Mouse (Mus musculus): ENCODE measurements around the gene Mak. TPM values are rescaled to one million over a fixed set of nuclear protein-coding genes. Genes with fewer than 3 reads are reported as not detected.

Mak gene
- polyA plus RNA-seq, 1 experiment from 2014 or later, result 1.2 TPM

- no peaks in the 10 kb centered on the region for H3K27me3 ChIP-seq
- no peak overlapping the region for H3K27ac ChIP-seq
- no peak overlapping the region for H3K4me2 ChIP-seq
- H3K9me3 ChIP-seq, result no peaks in the 10 kb centered on the region
- no peak for ATAC-seq (ENCODE audit: low FRiP score)
- H3K9ac ChIP-seq, result no peak overlapping the region
- no peaks in the 10 kb centered on the region for H3K36me3 ChIP-seq
- H3K4me3 ChIP-seq, result no peak overlapping the region
- H3K4me1 ChIP-seq (replicated peaks), result peaks cover 4% of the 10 kb centered on the region; the same call in 1 of the 2 replicates
- WGBS, result 79% methylated on average over 10 of the region's 10 CpGs
Measured at GRCm38 (mm10) chr13:41094160-41094559, 14.7 kb upstream of the Mak start.

GRCm38 (mm10) chr13:41091271-41091670 is 11.8 kb upstream of the Mak start:
- Histone ChIP-seq H3K4me3 (no peak overlapping the region), H3K27me3 (no peaks in the 10 kb centered on the region), H3K9ac (no peak overlapping the region), H3K4me2 (peak overlapping the region; percentile 18; the same call in 1 of the 2 replicates), H3K9me3 (no peaks in the 10 kb centered on the region), H3K4me1 (replicated peaks) (peaks cover 4% of the 10 kb centered on the region; the same call in 1 of the 2 replicates), H3K36me3 (no peaks in the 10 kb centered on the region), H3K27ac (no peak overlapping the region)
- 25% methylated on average over 10 of the region's 10 CpGs for WGBS
- no peak for ATAC-seq (ENCODE audit: low FRiP score)

DNA sequence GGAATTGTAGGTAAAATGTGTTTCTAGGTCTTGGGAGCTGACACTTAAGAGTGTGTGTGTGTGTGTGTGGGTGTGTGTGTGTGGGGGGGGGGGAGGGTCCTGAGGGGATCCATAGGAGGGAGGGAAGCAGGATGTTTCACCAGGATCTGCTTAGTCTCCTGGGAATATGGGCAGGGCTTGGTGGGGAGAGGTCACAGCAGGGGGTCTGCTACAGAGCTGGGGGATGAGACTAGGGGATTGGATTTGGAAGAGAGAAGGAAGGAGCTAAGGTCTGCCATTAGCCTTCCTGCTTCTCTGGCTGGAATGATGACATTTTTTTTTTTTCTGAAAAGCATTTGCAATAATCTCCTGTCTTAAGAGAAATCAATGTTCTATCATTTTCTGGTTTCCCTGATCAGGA is 9.2 kb upstream of the Mak start:
- H3K4me2 ChIP-seq, result no peak overlapping the region
- no peaks in the 10 kb centered on the region for H3K27me3 ChIP-seq
- no peaks in the 10 kb centered on the region for H3K9me3 ChIP-seq
- peaks cover 4% of the 10 kb centered on the region; the same call in 1 of the 2 replicates for H3K4me1 ChIP-seq (replicated peaks)
- no peak overlapping the region for H3K4me3 ChIP-seq
- no peak for ATAC-seq (ENCODE audit: low FRiP score)
- H3K9ac ChIP-seq, result no peak overlapping the region
- no peak overlapping the region for H3K27ac ChIP-seq
- H3K36me3 ChIP-seq, result no peaks in the 10 kb centered on the region

- no peak overlapping the region for H3K4me3 ChIP-seq
- 23% methylated on average over 2 of the region's 2 CpGs for WGBS
- ATAC-seq (ENCODE audit: low FRiP score), result no peak
Measured at GRCm38 (mm10) chr13:41085140-41085539, 5.6 kb upstream of the Mak start.

DNA sequence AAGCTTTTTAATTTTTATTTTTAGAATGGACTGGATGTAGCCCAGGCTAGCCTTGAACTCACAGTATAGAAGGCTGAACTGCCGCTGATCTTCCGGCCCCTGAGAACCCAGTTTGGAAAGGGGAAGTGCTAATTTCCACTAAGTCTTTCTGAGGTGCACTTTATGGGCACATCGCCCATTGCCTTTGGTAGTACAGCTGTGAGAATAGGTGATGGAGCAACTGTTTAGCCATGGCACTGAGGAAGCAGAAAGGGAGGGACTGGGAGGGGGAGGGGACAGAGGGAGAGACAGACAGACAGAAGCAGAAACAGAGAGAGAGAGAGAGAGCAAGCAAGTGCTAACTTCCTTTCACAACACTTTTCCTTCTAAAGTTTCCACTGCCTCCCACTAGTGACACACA is 5.0 kb upstream of the Mak start:
- H3K9ac ChIP-seq, result no peak overlapping the region
- H3K4me3 ChIP-seq, result no peak overlapping the region
- ATAC-seq (ENCODE audit: low FRiP score), result no peak
- 86% methylated on average over 3 of the region's 3 CpGs for WGBS
- H3K9me3 ChIP-seq, result no peaks in the 10 kb centered on the region
- no peak overlapping the region for H3K4me2 ChIP-seq
- H3K27me3 ChIP-seq, result peaks cover 21% of the 10 kb centered on the region
- H3K36me3 ChIP-seq, result no peaks in the 10 kb centered on the region
- H3K27ac ChIP-seq, result no peak overlapping the region
- H3K4me1 ChIP-seq (replicated peaks), result peaks cover under 1% of the 10 kb centered on the region; the same call in 1 of the 2 replicates

More at GRCm38 (mm10) chr13:41085140-41085539, 5.6 kb upstream of the Mak start:
- no peaks in the 10 kb centered on the region for H3K9me3 ChIP-seq
- H3K27me3 ChIP-seq, result peaks cover 18% of the 10 kb centered on the region
- no peaks in the 10 kb centered on the region for H3K36me3 ChIP-seq
- H3K27ac ChIP-seq, result no peak overlapping the region
- H3K9ac ChIP-seq, result no peak overlapping the region
- no peaks in the 10 kb centered on the region for H3K4me1 ChIP-seq (replicated peaks)
- no peak overlapping the region for H3K4me2 ChIP-seq

GRCm38 (mm10) chr13:41080700-41081099 is 1.2 kb upstream of the Mak start:
- H3K4me2 ChIP-seq, result no peak overlapping the region
- H3K27me3 ChIP-seq, result peaks cover 45% of the 10 kb centered on the region
- no peak overlapping the region for H3K9ac ChIP-seq
- H3K4me1 ChIP-seq (replicated peaks), result peaks cover 11% of the 10 kb centered on the region; the same call in 1 of the 2 replicates
- WGBS, result 93% methylated on average over 6 of the region's 6 CpGs
- no peak overlapping the region for H3K4me3 ChIP-seq
- H3K36me3 ChIP-seq, result no peaks in the 10 kb centered on the region
- ATAC-seq (ENCODE audit: low FRiP score), result no peak
- H3K27ac ChIP-seq, result no peak overlapping the region
- no peaks in the 10 kb centered on the region for H3K9me3 ChIP-seq

DNA sequence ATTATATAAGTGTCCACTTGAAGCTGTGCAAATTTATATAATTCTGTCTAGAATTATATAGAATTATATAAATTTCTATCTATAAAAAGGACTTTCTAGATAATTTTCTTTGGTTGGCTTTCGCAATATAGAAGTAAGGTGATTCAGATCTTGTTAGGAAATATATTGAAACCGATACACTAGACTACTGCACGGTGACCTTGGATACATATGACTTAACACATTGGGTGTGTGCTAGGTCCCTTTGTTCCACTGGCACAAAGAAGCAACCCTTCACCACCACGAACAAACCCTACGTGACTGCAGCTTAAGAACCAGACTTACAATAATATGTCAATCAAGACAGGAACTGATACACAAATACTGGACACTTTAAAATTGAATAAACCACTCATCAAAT is 353 bp upstream of the Mak start:
- Histone ChIP-seq H3K27ac (no peak overlapping the region), H3K4me3 (no peak overlapping the region), H3K4me2 (peak overlapping the region; percentile 73), H3K36me3 (no peaks in the 10 kb centered on the region), H3K4me1 (replicated peaks) (peaks cover 11% of the 10 kb centered on the region; the same call in 1 of the 2 replicates), H3K9ac (no peak overlapping the region), H3K9me3 (no peaks in the 10 kb centered on the region), H3K27me3 (peaks cover 50% of the 10 kb centered on the region)
- 0 out of 2 replicates have a peak, but pooled peaks have one; percentile 45 for ATAC-seq (ENCODE audit: low FRiP score)
- WGBS, result 56% methylated on average over 5 of the region's 5 CpGs

- Histone ChIP-seq H3K27me3 (peaks cover 50% of the 10 kb centered on the region), H3K4me1 (replicated peaks) (peaks cover 11% of the 10 kb centered on the region; the same call in 1 of the 2 replicates), H3K27ac (no peak overlapping the region), H3K4me3 (peak overlapping the region; percentile 51), H3K36me3 (no peaks in the 10 kb centered on the region), H3K9ac (peak overlapping the region; percentile 53), H3K4me2 (peak overlapping the region; percentile 73), H3K9me3 (no peaks in the 10 kb centered on the region)
- WGBS, result 9% methylated on average over 21 of the region's 24 CpGs
- peak; percentile 61 for ATAC-seq (ENCODE audit: low FRiP score)
Measured at GRCm38 (mm10) chr13:41078690-41079420, 651 bp downstream of the Mak start.

DNA sequence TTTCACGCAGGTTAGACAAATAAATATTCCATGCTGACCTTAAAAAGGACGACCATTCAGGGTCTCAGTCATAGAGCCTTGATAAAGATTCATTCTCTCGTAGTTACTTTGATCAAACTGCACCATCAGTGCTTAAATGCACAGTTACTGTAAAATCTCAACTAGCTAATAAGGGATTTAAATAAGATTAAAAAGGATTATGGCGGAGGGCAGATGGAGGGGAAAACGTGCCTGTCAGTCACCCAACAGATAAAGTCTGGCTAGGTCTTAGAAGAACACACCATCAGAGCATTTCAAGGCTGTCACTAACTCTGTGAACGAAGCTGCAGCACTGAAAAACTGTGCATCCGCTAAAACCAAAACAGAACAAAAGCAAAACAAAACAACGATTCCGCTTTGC is 1.6 kb downstream of the Mak start:
- Histone ChIP-seq H3K9ac (no peak overlapping the region), H3K27ac (no peak overlapping the region), H3K4me1 (replicated peaks) (peaks cover 11% of the 10 kb centered on the region; the same call in 1 of the 2 replicates), H3K27me3 (peaks cover 50% of the 10 kb centered on the region), H3K4me2 (no peak overlapping the region), H3K9me3 (no peaks in the 10 kb centered on the region), H3K36me3 (no peaks in the 10 kb centered on the region), H3K4me3 (no peak overlapping the region)
- ATAC-seq (ENCODE audit: low FRiP score), result no peak
- WGBS, result 73% methylated on average over 9 of the region's 9 CpGs

DNA sequence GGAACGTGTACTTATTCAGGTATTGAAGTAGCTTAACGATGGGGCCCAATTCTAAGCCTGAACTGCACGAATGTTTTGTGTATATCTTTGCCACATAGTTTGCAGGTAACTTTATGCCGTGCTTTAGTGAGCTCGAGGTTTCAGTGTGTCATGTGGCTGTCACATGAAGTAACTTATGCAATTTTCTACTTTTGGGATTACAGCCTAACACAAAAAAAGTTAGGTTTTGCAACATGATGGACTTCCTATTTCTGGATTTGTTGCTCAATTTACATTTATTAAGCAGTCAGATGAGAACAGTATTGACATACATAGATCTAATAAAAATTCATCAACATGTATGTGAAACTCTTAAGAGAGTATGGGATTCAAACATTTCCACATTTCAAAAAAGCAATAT is 5.7 kb downstream of the Mak start:
- WGBS, result 90% methylated on average over 5 of the region's 5 CpGs
- no peak overlapping the region for H3K4me3 ChIP-seq
- no peak for ATAC-seq (ENCODE audit: low FRiP score)
- peaks cover 3% of the 10 kb centered on the region; the same call in 1 of the 2 replicates for H3K4me1 ChIP-seq (replicated peaks)
- H3K27me3 ChIP-seq, result peaks cover 22% of the 10 kb centered on the region
- H3K36me3 ChIP-seq, result no peaks in the 10 kb centered on the region
- no peak overlapping the region for H3K9ac ChIP-seq
- H3K27ac ChIP-seq, result no peak overlapping the region
- no peaks in the 10 kb centered on the region for H3K9me3 ChIP-seq
- no peak overlapping the region for H3K4me2 ChIP-seq

GRCm38 (mm10) chr13:41071617-41072016 is 7.9 kb downstream of the Mak start:
- Histone ChIP-seq H3K9ac (no peak overlapping the region), H3K4me1 (replicated peaks) (no peaks in the 10 kb centered on the region), H3K9me3 (no peaks in the 10 kb centered on the region), H3K27ac (no peak overlapping the region), H3K27me3 (peaks cover 4% of the 10 kb centered on the region; the same call in 1 of the 2 replicates), H3K4me2 (no peak overlapping the region), H3K4me3 (no peak overlapping the region), H3K36me3 (no peaks in the 10 kb centered on the region)
- WGBS, result 94% methylated on average over 11 of the region's 11 CpGs
- ATAC-seq (ENCODE audit: low FRiP score), result no peak

- no peaks in the 10 kb centered on the region for H3K4me1 ChIP-seq (replicated peaks)
- H3K27me3 ChIP-seq, result no peaks in the 10 kb centered on the region
- H3K36me3 ChIP-seq, result no peaks in the 10 kb centered on the region
- 96% methylated on average over 4 of the region's 4 CpGs for WGBS
- H3K4me2 ChIP-seq, result no peak overlapping the region
- H3K9ac ChIP-seq, result no peak overlapping the region
- no peaks in the 10 kb centered on the region for H3K9me3 ChIP-seq
- H3K27ac ChIP-seq, result no peak overlapping the region
- H3K4me3 ChIP-seq, result no peak overlapping the region
- ATAC-seq (ENCODE audit: low FRiP score), result no peak
Measured at GRCm38 (mm10) chr13:41067618-41068017, 11.9 kb downstream of the Mak start.

- WGBS, result 66% methylated on average over 5 of the region's 5 CpGs
- ATAC-seq (ENCODE audit: low FRiP score), result no peak
Measured at GRCm38 (mm10) chr13:41051965-41052364, 27.5 kb downstream of the Mak start.

More at GRCm38 (mm10) chr13:41051965-41052364, 27.5 kb downstream of the Mak start:
- H3K4me3 ChIP-seq, result no peak overlapping the region
- H3K27me3 ChIP-seq, result no peaks in the 10 kb centered on the region
- H3K27ac ChIP-seq, result no peak overlapping the region
- H3K9ac ChIP-seq, result no peak overlapping the region
- no peaks in the 10 kb centered on the region for H3K36me3 ChIP-seq
- H3K4me1 ChIP-seq (replicated peaks), result no peaks in the 10 kb centered on the region
- H3K9me3 ChIP-seq, result no peaks in the 10 kb centered on the region
- H3K4me2 ChIP-seq, result no peak overlapping the region

Measured in hindbrain, embryonic 13.5 days (tissue).